Mouse (Mus musculus) thymus, postnatal 25 days (tissue): Measurements from ENCODE around the gene Lin52.

Experiments used
- DNase-seq: peaks from one replicate; pipeline ENCODE4 v3.0.0; 2022

The Lin52 gene

DNA sequence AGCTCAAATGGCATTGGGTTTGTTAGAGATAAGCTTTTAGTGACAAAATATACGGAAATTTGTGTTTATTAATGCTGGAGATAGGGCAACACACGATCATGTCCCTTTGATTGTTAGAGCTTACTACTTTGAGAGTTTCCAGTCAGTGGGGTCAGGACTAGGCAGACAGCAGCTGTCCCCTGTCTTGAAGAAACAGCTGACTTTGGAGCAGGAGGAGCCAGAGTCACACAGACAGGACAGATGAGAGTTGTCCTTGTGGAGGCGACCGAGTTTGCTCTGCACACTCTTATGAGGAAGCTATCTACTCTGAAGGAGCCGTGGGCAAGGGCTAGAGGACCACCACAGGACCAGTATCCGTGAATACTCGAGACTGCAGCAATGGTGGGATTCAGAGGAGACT, 27.7 kb downstream of the Lin52 start:
- DNase-seq = no peak

- no peak for DNase-seq
Measured at GRCm38 (mm10) chr12:84481251-84481650, 30.0 kb downstream of the Lin52 start.

- no peak for DNase-seq
Measured at GRCm38 (mm10) chr12:84482778-84483585, 31.8 kb downstream of the Lin52 start.

- no peak for DNase-seq
Measured at GRCm38 (mm10) chr12:84487324-84488056, 36.3 kb downstream of the Lin52 start.

- DNase-seq = no peak
Measured at GRCm38 (mm10) chr12:84496795-84497194, 45.6 kb downstream of the Lin52 start.

- no peak for DNase-seq
Measured at GRCm38 (mm10) chr12:84500528-84501263, 49.5 kb downstream of the Lin52 start.

DNA sequence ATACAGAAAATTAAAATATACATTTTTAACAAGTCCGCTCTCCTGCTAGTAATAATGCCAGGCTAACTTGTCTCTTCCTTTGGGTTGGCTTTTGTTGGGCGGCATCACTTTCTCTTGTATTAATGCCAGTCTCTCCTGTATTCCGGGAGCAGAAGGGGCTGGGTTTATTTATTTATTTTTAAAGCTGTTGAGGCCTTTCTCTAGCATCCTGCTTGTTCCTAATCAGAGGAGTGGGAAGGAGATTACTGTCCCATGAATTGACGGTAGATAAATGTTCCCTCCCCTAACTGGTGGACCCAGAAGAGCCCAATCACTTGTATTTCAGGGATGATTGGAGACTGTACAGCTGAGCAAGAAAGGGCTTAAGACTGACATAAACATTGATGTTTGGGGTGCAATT, 50.1 kb downstream of the Lin52 start:
- DNase-seq = no peak

DNA sequence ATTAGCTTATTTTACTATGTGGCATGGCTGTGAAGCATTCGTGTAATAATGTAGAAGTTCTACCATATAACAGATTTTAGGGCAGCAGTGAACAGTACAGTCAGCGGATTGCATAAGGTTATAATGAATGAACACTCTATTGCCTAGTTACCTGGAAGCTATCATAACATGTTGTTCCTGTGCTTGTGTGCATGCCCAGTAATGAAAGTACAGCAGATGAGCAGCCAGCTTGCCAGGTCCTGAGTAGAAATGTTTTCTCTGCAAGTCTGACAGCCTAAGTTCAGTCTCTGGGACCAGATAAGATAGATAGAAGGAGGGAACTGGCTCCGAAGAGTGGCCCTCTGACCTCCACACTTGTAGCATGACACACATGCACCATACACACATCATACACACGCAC, 55.6 kb downstream of the Lin52 start:
- no peak for DNase-seq

DNA sequence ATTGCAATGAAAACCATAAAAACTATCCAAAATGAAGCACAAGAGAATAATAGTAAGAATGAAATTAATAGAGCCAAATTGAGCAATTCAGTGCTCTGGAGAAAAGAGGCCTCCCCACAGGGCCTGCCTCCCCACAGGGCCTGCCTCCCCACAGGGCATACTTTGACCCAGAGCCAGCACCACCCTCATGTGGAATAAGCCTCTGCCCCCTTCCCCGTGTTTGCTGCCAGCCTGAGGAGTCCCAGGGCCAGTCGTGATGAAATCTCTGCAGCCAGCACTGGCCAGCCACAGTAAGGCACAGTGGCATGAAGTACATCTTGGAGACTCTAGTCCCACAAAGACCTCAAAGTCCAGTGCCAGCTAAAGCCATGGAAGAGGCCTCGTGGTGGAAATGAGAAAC, 60.8 kb downstream of the Lin52 start:
- no peak for DNase-seq

- DNase-seq = no peak
Measured at GRCm38 (mm10) chr12:84515486-84515885, 64.3 kb downstream of the Lin52 start.

DNA sequence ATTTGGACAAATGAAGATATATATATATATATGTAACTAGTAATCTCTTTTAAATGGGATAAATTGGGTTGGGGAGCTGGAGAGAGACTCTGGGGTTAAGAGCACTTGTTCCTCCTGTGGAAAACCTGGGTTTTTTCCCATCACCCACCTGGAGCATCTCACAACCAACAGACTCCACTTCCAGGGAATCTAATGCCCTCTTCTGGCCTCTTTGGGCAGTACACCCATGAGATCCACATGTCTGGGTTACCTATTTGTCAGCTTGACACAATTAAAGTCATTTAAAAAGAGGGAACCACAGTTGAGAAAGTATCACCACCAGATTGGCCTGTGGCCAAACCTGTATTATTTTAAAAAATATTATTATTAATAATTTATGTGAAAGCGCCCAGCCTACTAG, 65.4 kb downstream of the Lin52 start:
- no peak for DNase-seq

DNA sequence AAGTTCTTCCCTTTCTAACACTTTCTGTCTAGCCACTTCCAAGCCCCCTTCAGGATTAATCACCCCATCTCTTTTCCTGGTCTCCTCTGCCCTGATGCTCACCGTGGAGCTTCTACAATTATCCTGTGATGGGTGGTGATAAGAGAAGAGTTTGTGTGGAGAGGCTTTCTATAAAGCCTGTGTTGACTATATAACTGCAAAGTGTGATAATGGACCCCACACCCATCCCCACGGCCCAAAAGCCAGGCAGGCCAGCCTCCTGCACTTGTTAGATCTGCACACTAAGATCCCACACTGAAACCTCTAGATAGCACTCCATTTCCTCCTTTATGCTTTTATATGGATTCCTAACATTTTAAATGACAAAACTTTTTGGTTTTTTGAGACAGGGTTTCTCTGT, 66.8 kb downstream of the Lin52 start:
- DNase-seq = no peak

DNA sequence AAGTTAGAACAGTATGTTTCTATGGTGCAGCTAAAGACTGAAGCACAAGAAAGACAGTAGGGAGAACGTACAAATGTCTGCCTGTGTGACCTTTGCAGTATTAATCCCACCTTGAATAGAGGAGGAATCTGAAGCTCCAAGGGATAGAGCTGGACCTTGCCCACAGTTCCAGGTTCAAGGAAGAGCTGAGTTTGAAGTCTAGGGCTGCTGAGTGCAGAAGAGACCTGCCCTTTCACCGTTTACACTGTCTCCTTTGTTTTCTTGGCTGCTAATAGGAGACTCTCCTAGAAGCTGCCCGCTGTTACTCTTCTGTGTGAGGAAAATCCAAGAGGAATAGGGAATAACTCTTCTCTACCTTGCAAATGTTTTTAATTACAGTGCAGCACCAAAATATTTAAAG, 72.5 kb downstream of the Lin52 start:
- no peak for DNase-seq

DNA sequence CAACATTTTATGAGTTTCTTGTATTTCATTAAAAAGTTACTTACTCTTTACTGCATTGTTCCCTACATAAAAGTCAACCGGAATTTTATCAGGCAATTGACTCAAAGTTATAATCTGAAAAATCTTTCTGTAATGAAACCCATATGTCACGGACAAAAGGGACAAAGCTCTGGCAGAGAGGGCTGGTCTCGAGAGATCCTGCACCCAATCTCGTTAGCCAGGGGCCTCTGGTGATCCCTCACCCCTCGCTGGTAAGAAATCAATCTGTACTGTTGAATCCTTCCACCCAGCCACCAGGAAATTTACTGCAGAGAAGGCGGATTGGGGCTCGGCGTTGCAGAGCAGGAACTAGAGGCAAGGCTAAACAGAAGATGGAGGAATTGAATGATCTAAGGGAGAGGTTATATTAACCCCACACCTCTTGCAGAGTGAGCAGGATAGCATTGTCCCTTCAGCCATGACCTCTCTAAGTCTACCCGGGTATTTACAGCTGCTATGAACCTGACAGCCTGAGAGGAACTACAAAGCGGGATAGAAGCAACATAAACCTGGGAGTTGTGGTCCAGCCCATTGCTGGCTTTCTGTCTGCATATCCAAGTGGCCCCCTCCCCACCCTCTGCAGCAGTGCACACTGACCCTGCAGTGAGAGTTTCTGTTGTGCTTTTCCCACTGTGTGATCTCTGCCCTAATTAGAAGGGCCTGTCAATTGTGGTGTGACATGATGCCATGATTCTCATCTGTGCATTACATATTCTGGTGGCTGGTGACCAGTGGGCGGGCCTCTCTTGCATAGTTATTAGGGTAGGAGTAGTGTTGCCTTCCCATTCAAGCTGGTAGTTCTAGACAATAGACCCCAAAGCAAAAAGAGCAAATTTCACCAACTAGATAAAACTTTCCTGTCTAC, 73.2 kb downstream of the Lin52 start:
- DNase-seq = no peak

DNA sequence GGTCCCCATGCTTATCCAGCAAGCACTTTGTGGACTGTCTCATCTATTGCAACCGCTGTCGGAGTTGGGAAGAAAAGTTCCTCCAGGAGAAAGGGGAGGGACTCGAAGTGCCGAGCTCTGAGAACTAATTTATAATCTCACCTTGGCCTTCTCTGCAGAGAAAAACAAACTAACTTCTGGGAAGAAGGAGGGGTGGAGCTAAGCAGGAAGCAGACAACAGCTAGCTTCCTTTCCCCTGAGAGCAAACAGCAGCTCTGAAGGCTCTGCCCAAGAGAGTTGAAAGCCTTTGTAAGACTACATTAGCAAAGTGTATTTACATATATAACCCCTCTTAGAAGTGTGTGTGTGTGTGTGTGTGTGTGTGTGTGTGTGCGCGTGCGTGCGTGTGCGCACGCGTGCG, 74.2 kb downstream of the Lin52 start:
- DNase-seq = peak; percentile 10

- no peak for DNase-seq
Measured at GRCm38 (mm10) chr12:84530426-84530825, 79.2 kb downstream of the Lin52 start.

DNA sequence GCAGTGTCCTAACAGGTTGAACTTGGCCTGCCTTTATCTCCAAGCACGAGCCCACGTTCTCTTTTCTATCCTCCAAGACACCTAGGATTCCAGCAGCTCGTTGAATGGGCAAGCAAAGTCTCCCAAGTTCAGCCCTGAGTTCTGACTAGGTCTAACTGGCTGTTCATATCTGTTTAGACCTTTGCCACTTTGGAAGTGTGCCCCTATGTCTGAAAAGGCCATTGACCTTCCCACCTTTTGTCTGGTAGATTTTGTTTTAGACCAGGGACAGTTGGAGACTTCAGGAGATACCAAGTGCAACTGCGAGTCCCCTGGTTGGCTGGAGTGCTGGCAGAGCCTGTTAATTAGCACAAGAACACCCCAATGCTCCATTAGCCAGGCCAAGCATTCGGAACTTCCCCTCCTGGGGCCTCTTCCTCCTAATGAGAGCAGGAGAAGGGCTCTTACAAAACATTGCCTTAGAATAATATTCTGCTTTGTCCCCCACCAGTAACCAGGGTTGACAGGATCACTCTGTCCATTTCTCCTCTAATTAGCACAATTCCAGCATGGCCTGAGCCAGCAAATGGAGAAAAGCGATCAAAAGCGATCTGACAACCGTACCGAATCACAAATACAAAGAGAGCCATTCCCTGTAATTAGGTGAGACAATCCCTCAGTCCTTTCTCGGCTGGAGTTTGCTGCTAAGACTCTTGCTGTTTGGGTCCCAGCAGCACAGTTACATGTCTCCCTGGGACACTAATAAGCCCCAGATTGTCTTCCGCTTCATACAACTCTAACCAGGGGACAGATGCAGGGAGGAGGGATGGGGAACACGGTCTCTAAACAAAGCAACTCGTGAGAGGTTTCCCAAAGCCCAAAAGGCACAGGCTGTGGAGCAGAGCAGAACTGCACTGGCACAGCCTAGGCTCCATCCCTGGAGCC, 80.9 kb downstream of the Lin52 start:
- DNase-seq = no peak

DNA sequence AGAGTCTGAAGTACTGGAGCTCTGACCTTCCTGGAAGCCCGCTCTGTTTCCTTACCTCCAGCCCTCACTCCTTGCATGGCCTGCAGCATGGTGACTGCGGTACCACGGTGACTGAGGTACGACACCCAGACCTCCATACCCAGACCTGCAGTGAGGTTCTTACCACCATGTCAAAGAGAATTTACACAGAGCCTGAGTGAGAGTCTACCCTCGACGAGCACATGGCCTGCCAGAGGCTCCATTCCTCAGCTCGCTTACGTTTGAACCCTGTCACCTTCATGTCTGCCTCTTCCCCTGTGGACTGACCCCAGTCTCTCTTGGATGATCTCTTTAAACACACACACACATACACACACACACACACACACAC, 81.6 kb downstream of the Lin52 start:
- DNase-seq = no peak

- DNase-seq = no peak
Measured at GRCm38 (mm10) chr12:84533706-84534486, 82.7 kb downstream of the Lin52 start.

DNA sequence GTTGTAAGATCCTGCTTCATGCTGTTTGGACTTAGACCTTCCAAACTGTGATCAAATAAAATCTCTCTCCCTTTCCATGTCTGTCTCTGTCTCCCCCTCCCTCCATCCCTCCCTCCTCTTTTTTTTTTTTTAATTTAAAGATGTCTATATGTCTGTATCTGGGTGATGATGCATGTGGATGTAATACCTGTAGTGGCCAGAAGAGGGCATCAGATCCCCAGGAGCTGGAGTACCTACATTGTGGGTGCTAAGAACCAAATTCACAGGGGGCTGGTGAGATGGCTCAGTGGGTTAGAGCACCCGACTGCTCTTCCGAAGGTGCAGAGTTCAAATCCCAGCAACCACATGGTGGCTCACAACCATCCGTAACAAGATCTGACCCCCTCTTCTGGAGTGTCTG, 88.3 kb downstream of the Lin52 start:
- DNase-seq = peak; percentile 27
